Mouse (Mus musculus) v-Abl transformed pro-B cells (cell line): Measurements from ENCODE around the gene Slc31a1.

Source experiments
- in situ Hi-C, 2 experiments: fragments of 400-800 bp; cut with MboI; formaldehyde crosslinking; loops; one replicate each; pipeline ENCODE4 v1.15.1; 2025; ENCODE audit not compliant: unreplicated experiment in 2 of 2

Gene Slc31a1

GRCm38 (mm10) chr4:62393459-62393858 is 32.9 kb downstream of the Slc31a1 start:
- in situ Hi-C loops, result no loop called here

GRCm38 (mm10) chr4:62395806-62396205 is 35.3 kb downstream of the Slc31a1 start:
- in situ Hi-C loops, result no loop called here

- in situ Hi-C loops, result no loop called here
These were observed 37.3 kb downstream of the Slc31a1 start for GRCm38 (mm10) chr4:62397616-62398365.

- in situ Hi-C loops, result no loop called here
These were observed 38.4 kb downstream of the Slc31a1 start for GRCm38 (mm10) chr4:62398956-62399355.

- in situ Hi-C loops, result loop anchor here in 1 of 2 experiments (10.0 kb wide), 1 partner anchor 121 kb away; no protein-coding TSS in a partner anchor
These were observed 45.6 kb downstream of the Slc31a1 start for GRCm38 (mm10) chr4:62406133-62406532.

GRCm38 (mm10) chr4:62407730-62408582 is 47.4 kb downstream of the Slc31a1 start:
- in situ Hi-C loops, result loop anchor here in 1 of 2 experiments (10.0 kb wide), 1 partner anchor 123 kb away; no protein-coding TSS in a partner anchor

GRCm38 (mm10) chr4:62408601-62409282 is 48.2 kb downstream of the Slc31a1 start, which contains the start of the genes Cdc26 and Prpf4:
Gene Cdc26, minus strand, starts transcription at chr4:62408642.
Gene Prpf4, plus strand, starts transcription at chr4:62408797.
- in situ Hi-C loops, result loop anchor here in 1 of 2 experiments (10.0 kb wide), 1 partner anchor 124 kb away; no protein-coding TSS in a partner anchor

- in situ Hi-C loops, result loop anchor here in 1 of 2 experiments (10.0 kb wide), 1 partner anchor 125 kb away; no protein-coding TSS in a partner anchor
These were observed 49.1 kb downstream of the Slc31a1 start for GRCm38 (mm10) chr4:62409615-62410014.

GRCm38 (mm10) chr4:62410325-62410724 is 49.8 kb downstream of the Slc31a1 start:
- in situ Hi-C loops, result no loop called here

GRCm38 (mm10) chr4:62411606-62412005 is 51.1 kb downstream of the Slc31a1 start:
- in situ Hi-C loops, result no loop called here

- in situ Hi-C loops, result loop anchor here (5.0 kb wide), 2 partner anchors 94 to 99 kb away; partner anchors contain the start of gene Alad (in 1 of the 2)
These were observed 57.9 kb downstream of the Slc31a1 start for GRCm38 (mm10) chr4:62418448-62418847.

- in situ Hi-C loops, result loop anchor here (5.0 kb wide), 2 partner anchors 93 to 98 kb away; partner anchors contain the start of gene Alad (in 1 of the 2)
These were observed 58.6 kb downstream of the Slc31a1 start for GRCm38 (mm10) chr4:62419091-62419490.

- in situ Hi-C loops, result no loop called here
These were observed 65.4 kb downstream of the Slc31a1 start for GRCm38 (mm10) chr4:62425891-62426290.

GRCm38 (mm10) chr4:62427978-62428758 is 67.6 kb downstream of the Slc31a1 start:
- in situ Hi-C loops, result no loop called here

GRCm38 (mm10) chr4:62429616-62430015 is 69.1 kb downstream of the Slc31a1 start:
- in situ Hi-C loops, result no loop called here

GRCm38 (mm10) chr4:62430678-62431077 is 70.2 kb downstream of the Slc31a1 start:
- in situ Hi-C loops, result no loop called here

- in situ Hi-C loops, result no loop called here
These were observed 71.0 kb downstream of the Slc31a1 start for GRCm38 (mm10) chr4:62431522-62431921.

GRCm38 (mm10) chr4:62433939-62434870 is 73.7 kb downstream of the Slc31a1 start:
- in situ Hi-C loops, result no loop called here
